Mouse (Mus musculus): ENCODE data around the gene Actr2. TPM values are rescaled to one million over a fixed set of nuclear protein-coding genes. Genes with fewer than 3 reads are reported as not detected.

The Actr2 gene
- polyA plus RNA-seq, 1 experiment: 353 TPM

- Histone ChIP-seq H3K9me3 (replicated peaks; ENCODE audit: control insufficient read depth, insufficient read depth, low read length, poor library complexity, severe bottlenecking) (no peaks in the 10 kb centered on the region), H3K36me3 (ENCODE audit: control insufficient read depth, insufficient read depth, low read length, poor library complexity, severe bottlenecking) (peaks cover 60% of the 10 kb centered on the region), H3K9ac (ENCODE audit: low read depth, poor library complexity, severe bottlenecking) (no peak overlapping the region), H3K27me3 (ENCODE audit: control insufficient read depth, insufficient read depth, low read length, poor library complexity, severe bottlenecking) (no peaks in the 10 kb centered on the region), H3K4me1 (ENCODE audit: control insufficient read depth, insufficient read depth, low read length) (no peaks in the 10 kb centered on the region), H3K27ac (ENCODE audit: insufficient read depth, low read length) (no peak overlapping the region), H3K4me3 (ENCODE audit: low read depth, low read length) (no peak overlapping the region)
- TF ChIP-seq POLR2A (IDR thresholded peaks at IDR 0.05; ENCODE audit: insufficient read depth, low read length) (no peak), EP300 (IDR thresholded peaks at IDR 0.05; ENCODE audit: insufficient read depth, low read depth, low read length) (no peak), CTCF (IDR thresholded peaks at IDR 0.05; ENCODE audit: low read depth, low read length) (no peak)
Measured at GRCm38 (mm10) chr11:20085635-20086034, 27.1 kb downstream of the Actr2 start.

- Histone ChIP-seq H3K9me3 (replicated peaks; ENCODE audit: control insufficient read depth, insufficient read depth, low read length, poor library complexity, severe bottlenecking) (no peaks in the 10 kb centered on the region), H3K4me1 (ENCODE audit: control insufficient read depth, insufficient read depth, low read length) (no peaks in the 10 kb centered on the region), H3K27me3 (ENCODE audit: control insufficient read depth, insufficient read depth, low read length, poor library complexity, severe bottlenecking) (no peaks in the 10 kb centered on the region), H3K27ac (ENCODE audit: insufficient read depth, low read length) (no peak overlapping the region), H3K4me3 (ENCODE audit: low read depth, low read length) (no peak overlapping the region), H3K9ac (ENCODE audit: low read depth, poor library complexity, severe bottlenecking) (no peak overlapping the region), H3K36me3 (ENCODE audit: control insufficient read depth, insufficient read depth, low read length, poor library complexity, severe bottlenecking) (peaks cover 79% of the 10 kb centered on the region)
- TF ChIP-seq CTCF (IDR thresholded peaks at IDR 0.05; ENCODE audit: low read depth, low read length) (no peak), POLR2A (IDR thresholded peaks at IDR 0.05; ENCODE audit: insufficient read depth, low read length) (no peak), EP300 (IDR thresholded peaks at IDR 0.05; ENCODE audit: insufficient read depth, low read depth, low read length) (no peak)
Measured at GRCm38 (mm10) chr11:20075415-20075814, 37.3 kb downstream of the Actr2 start.

GRCm38 (mm10) chr11:20072826-20073225 is 39.9 kb downstream of the Actr2 start:
- H3K4me1 ChIP-seq (ENCODE audit: control insufficient read depth, insufficient read depth, low read length): no peaks in the 10 kb centered on the region
- no peak for TF ChIP-seq POLR2A (IDR thresholded peaks at IDR 0.05; ENCODE audit: insufficient read depth, low read length)
- TF ChIP-seq CTCF (IDR thresholded peaks at IDR 0.05; ENCODE audit: low read depth, low read length): no peak
- no peak for TF ChIP-seq EP300 (IDR thresholded peaks at IDR 0.05; ENCODE audit: insufficient read depth, low read depth, low read length)
- no peaks in the 10 kb centered on the region for H3K9me3 ChIP-seq (replicated peaks; ENCODE audit: control insufficient read depth, insufficient read depth, low read length, poor library complexity, severe bottlenecking)
- no peaks in the 10 kb centered on the region for H3K27me3 ChIP-seq (ENCODE audit: control insufficient read depth, insufficient read depth, low read length, poor library complexity, severe bottlenecking)
- H3K36me3 ChIP-seq (ENCODE audit: control insufficient read depth, insufficient read depth, low read length, poor library complexity, severe bottlenecking): peaks cover 68% of the 10 kb centered on the region
- H3K27ac ChIP-seq (ENCODE audit: insufficient read depth, low read length): no peak overlapping the region; the same call in 1 of the 2 replicates
- H3K9ac ChIP-seq (ENCODE audit: low read depth, poor library complexity, severe bottlenecking): no peak overlapping the region
- no peak overlapping the region for H3K4me3 ChIP-seq (ENCODE audit: low read depth, low read length)

GRCm38 (mm10) chr11:20072174-20072573 is 40.5 kb downstream of the Actr2 start:
- no peaks in the 10 kb centered on the region for H3K9me3 ChIP-seq (replicated peaks; ENCODE audit: control insufficient read depth, insufficient read depth, low read length, poor library complexity, severe bottlenecking)
- H3K4me1 ChIP-seq (ENCODE audit: control insufficient read depth, insufficient read depth, low read length): no peaks in the 10 kb centered on the region
- no peak for TF ChIP-seq EP300 (IDR thresholded peaks at IDR 0.05; ENCODE audit: insufficient read depth, low read depth, low read length)
- H3K27me3 ChIP-seq (ENCODE audit: control insufficient read depth, insufficient read depth, low read length, poor library complexity, severe bottlenecking): no peaks in the 10 kb centered on the region
- H3K9ac ChIP-seq (ENCODE audit: low read depth, poor library complexity, severe bottlenecking): no peak overlapping the region
- H3K36me3 ChIP-seq (ENCODE audit: control insufficient read depth, insufficient read depth, low read length, poor library complexity, severe bottlenecking): peaks cover 65% of the 10 kb centered on the region
- no peak overlapping the region for H3K4me3 ChIP-seq (ENCODE audit: low read depth, low read length)
- no peak overlapping the region for H3K27ac ChIP-seq (ENCODE audit: insufficient read depth, low read length)

- Histone ChIP-seq H3K4me1 (ENCODE audit: control insufficient read depth, insufficient read depth, low read length) (peaks cover 8% of the 10 kb centered on the region), H3K9me3 (replicated peaks; ENCODE audit: control insufficient read depth, insufficient read depth, low read length, poor library complexity, severe bottlenecking) (no peaks in the 10 kb centered on the region), H3K27me3 (ENCODE audit: control insufficient read depth, insufficient read depth, low read length, poor library complexity, severe bottlenecking) (no peaks in the 10 kb centered on the region), H3K36me3 (ENCODE audit: control insufficient read depth, insufficient read depth, low read length, poor library complexity, severe bottlenecking) (peaks cover 64% of the 10 kb centered on the region), H3K9ac (ENCODE audit: low read depth, poor library complexity, severe bottlenecking) (no peak overlapping the region), H3K27ac (ENCODE audit: insufficient read depth, low read length) (no peak overlapping the region), H3K4me3 (ENCODE audit: low read depth, low read length) (no peak overlapping the region)
- no peak for TF ChIP-seq EP300 (IDR thresholded peaks at IDR 0.05; ENCODE audit: insufficient read depth, low read depth, low read length)
- TF ChIP-seq POLR2A (IDR thresholded peaks at IDR 0.05; ENCODE audit: insufficient read depth, low read length): no peak
- no peak for TF ChIP-seq CTCF (IDR thresholded peaks at IDR 0.05; ENCODE audit: low read depth, low read length)
Measured at GRCm38 (mm10) chr11:20068346-20069004, 44.2 kb downstream of the Actr2 start.

GRCm38 (mm10) chr11:20067521-20067920 is 45.2 kb downstream of the Actr2 start:
- no peak overlapping the region for H3K9ac ChIP-seq (ENCODE audit: low read depth, poor library complexity, severe bottlenecking)
- H3K4me3 ChIP-seq (ENCODE audit: low read depth, low read length): no peak overlapping the region
- H3K36me3 ChIP-seq (ENCODE audit: control insufficient read depth, insufficient read depth, low read length, poor library complexity, severe bottlenecking): peaks cover 56% of the 10 kb centered on the region
- no peak overlapping the region for H3K27ac ChIP-seq (ENCODE audit: insufficient read depth, low read length)
- H3K4me1 ChIP-seq (ENCODE audit: control insufficient read depth, insufficient read depth, low read length): peaks cover 8% of the 10 kb centered on the region
- no peak for TF ChIP-seq EP300 (IDR thresholded peaks at IDR 0.05; ENCODE audit: insufficient read depth, low read depth, low read length)
- no peaks in the 10 kb centered on the region for H3K9me3 ChIP-seq (replicated peaks; ENCODE audit: control insufficient read depth, insufficient read depth, low read length, poor library complexity, severe bottlenecking)
- no peaks in the 10 kb centered on the region for H3K27me3 ChIP-seq (ENCODE audit: control insufficient read depth, insufficient read depth, low read length, poor library complexity, severe bottlenecking)

Measured in ES-Bruce4 (cell line).